Mouse (Mus musculus) retina, postnatal 1 day (tissue): Measurements from ENCODE around the gene Arrdc2.
A peak's percentile ranks its signal among the peaks of the same experiment; 100 is the strongest.

Experiments used
- DNase-seq: peaks from one replicate; pipeline ENCODE4 v3.0.0-alpha.2; 2012

The Arrdc2 gene

DNA sequence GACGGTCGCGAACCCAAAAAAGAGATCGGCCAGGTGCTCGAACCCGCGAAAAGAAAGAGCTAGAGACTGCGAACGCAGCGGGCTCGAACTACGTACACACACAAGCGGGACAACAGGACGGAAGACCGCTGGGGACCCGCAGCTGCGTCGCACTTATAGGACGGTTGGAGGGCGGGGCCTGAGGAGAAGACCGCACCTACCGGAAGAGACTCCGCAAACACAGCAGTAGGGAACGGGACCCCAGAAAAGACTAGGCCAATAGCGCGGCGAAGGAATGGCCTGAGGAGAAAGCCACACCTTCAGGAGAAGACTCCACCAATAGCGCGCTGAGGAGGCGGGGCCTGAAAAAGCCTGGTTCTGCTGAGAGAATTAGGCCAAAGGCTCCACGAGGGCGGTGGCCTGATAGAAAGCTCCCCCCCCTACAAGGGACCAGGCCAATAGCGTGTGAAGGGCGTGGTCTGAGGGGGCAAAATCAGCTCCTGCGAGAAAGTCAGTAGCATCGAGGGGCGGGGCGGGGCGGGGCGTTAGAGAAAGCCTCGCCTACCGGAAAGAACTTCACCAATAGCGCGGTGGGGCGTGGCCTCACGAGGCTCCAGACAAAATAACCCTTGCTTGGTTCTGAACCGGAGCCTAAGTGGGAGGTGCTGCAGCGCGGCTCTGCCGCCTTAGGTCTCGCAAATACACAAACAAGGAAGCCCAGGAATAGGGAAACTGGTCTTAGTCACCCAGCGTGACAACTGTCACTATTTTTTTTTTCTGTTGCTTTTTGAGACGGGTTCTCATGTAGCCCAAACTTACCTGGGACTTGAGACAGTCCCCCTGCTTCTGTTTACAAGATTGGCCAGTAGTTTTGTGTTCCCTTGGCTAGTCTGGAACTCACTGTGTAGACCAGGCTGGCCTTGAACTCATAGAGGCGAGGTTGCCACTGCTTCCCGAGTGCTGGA is at the start of gene Arrdc2:
Arrdc2 (minus strand) TSS at position 313 of the 944 bp plus-strand sequence.
- peak; percentile 100 for DNase-seq

GRCm38 (mm10) chr8:70887669-70888068 is 48.1 kb upstream of the Arrdc2 start:
- peak; percentile 84 for DNase-seq

DNA sequence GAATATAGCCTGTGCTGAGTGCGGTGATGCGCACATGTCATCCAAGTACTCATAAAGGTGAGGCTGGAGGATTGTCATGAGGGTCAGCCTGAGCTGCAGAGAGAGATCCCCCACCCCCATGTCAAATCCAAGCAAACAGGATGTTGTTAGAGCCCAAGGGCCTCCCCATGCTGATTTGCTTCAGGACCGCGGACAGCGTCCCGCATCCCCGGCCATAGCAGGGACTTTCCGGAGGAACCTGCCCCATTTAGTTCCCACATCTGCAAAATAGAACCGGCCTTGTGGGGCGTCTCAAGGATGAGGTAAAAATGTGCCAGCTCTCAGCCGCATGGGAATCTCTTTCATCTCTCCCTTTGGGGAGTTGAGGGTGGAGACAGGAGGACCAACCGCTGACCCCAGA is 46.1 kb upstream of the Arrdc2 start:
- DNase-seq, result peak; percentile 49

GRCm38 (mm10) chr8:70884683-70885082 is 45.2 kb upstream of the Arrdc2 start:
- no peak for DNase-seq

- DNase-seq, result no peak
Observed at GRCm38 (mm10) chr8:70884186-70884585, 44.7 kb upstream of the Arrdc2 start.

- no peak for DNase-seq
Observed at GRCm38 (mm10) chr8:70880546-70880945, 41.0 kb upstream of the Arrdc2 start.

DNA sequence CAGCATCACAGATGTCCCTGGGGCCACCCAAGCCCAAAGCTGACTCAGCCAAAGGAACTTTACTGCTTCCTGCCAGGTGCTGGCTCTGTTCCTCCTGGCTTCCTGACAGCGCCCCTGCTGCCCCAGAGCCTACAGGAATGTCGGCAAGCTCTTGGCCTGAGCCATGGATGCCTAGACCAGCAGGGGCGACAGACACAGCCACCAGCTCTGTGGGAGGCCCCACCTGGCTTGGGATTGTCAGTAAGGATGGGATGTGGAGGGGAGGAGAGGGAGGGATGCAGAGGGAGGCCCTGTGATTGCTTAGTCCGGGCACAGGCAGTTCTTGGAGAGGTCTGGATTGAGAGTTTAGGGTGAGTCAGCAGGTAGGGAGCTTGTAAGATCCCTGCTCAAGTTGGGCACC is 40.6 kb upstream of the Arrdc2 start:
- no peak for DNase-seq

- no peak for DNase-seq
Observed at GRCm38 (mm10) chr8:70879500-70879899, 40.0 kb upstream of the Arrdc2 start.

- no peak for DNase-seq
Observed at GRCm38 (mm10) chr8:70878178-70878577, 38.7 kb upstream of the Arrdc2 start.

GRCm38 (mm10) chr8:70876382-70876781 is 36.9 kb upstream of the Arrdc2 start:
- DNase-seq, result no peak

- DNase-seq, result no peak
Observed at GRCm38 (mm10) chr8:70874441-70874840, 34.9 kb upstream of the Arrdc2 start.

DNA sequence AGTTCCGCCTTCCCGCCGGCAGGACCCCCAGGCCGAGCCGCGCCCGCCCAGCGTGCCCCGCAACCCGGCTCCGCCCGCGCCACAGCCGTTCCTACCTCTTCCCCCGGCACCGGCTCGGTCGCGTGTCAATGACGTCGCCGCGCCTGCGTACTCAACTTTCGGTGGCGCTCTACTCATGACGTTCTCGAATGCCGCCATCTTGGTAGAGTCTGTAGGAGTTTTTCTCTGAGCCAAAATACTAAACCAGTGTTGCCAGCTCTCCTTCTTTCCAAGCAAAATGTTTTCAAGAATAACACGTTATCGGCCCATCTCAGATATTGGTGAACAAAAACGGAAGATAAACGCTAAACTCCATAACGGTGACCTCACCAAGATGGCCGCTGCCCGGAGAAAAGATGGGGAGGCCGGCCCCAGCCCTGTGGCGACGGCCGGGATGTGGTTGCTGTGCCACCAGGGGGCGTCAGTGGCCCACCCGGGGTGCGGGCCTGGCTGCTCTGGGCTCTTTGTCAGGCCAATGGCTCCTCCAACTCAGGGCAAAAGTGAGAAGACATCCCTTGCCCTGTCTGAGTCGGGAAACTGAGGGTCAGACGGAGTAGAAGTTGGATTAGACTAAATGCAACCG is 34.0 kb upstream of the Arrdc2 start, which contains the start of gene Ccdc124:
Ccdc124 (minus strand) TSS at position 572 of the 622 bp plus-strand sequence.
- DNase-seq, result peak; percentile 96

DNA sequence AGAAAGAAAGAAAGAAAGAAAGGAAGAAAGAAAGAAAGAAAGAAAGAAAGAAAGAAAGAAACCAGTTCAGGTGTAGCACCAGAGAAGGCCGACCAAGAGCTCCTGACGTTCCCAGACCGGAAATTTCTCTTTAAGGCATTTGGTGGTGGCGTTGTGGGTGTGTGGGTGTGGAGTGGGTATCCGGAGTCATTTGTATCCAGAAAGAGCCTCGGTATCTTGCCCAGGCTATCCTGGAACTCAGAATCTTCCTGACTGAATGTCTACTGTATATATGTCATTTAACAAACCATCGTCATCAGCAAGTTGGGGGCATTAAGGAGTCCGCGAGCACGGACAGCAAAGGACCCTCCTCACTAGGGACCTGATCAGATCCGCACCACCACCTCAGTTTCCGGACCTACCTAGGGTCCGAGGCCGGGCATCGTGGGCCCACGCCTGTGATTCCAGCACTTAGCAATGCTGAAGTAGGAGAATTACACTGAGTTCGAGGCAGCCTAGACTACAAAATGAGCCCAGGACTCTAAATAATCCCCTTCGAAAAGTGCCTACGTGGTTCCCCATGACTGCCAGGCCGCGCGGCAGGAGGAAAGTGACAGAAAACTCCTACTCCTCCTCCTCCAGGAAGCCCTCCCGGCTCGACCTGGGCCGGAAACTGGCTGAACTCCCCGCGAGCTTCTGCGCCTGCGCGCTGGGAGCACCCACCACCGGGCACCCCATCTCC is 33.3 kb upstream of the Arrdc2 start:
- DNase-seq, result no peak

GRCm38 (mm10) chr8:70871195-70871807 is 31.8 kb upstream of the Arrdc2 start:
- no peak for DNase-seq

GRCm38 (mm10) chr8:70869601-70870041 is 30.1 kb upstream of the Arrdc2 start:
- peak; percentile 82 for DNase-seq

DNA sequence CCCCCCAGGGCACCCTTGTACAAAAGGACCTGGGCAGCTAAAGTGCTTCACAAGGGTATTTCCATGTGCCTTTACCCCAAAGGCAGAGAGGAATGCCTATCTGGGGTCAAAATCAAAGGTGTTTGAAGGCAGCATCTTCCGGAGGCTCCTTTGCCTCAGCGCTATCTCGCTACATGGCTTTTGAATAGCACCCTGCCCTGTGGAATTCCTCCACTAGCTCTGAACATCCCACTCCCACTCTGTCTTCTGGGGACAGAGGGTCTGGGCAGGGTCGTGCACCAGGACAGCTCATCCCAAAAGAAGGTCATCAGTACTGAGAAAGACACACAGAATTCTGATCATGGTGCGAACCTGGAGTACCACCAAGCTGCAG is 29.7 kb upstream of the Arrdc2 start:
- no peak for DNase-seq

DNA sequence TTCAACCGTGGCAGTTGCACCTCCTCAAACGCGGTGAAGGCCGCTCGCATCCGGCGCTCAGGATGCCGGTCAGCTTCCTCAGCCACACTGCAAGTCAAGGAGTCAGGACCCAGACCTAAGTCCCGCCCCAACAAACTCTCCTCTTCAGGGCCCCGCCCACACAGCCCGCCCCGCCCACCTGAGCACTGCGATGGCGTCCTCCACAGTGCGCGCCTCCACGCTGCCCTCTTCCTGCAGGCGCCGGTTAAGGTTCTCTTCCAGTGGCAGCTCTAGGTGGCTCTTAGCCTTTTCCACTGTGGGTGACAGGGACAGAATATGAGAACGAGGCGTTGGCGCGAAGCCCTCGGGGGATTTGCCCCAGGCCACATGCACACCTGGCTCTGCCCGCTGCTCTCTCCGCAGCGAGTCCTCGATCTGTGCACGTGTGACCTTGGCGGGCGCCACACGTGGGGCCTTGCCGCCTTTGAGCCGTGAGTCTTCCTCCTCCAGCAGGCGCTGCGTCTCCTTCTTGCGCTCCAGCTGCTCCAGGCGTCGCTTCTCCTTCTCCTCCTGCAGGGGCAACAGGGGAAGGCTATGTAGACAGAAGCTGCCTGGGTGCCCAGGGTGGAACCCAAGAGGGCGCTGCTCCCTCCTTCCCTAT is 29.2 kb upstream of the Arrdc2 start:
- peak; percentile 57 for DNase-seq

DNA sequence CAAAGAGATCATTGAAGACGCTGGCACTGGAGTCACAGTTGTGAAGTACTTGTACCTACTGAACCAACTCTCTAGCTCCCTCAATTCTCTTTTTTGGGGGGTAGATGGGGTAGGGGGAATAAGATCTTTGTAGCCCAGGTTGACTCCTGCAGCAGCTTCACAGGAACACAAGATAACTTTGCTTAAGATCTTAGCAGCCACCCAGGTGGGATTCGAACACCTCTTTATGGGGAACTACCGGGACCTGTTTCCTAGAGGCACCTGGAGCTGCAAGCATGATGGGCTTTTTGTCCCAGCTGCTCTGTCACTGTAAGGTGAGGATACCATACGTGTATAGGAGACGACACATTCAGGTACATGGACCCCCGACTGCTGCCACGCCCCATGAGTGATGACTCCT is 27.0 kb upstream of the Arrdc2 start:
- no peak for DNase-seq

GRCm38 (mm10) chr8:70866001-70866520 is 26.5 kb upstream of the Arrdc2 start:
- no peak for DNase-seq

DNA sequence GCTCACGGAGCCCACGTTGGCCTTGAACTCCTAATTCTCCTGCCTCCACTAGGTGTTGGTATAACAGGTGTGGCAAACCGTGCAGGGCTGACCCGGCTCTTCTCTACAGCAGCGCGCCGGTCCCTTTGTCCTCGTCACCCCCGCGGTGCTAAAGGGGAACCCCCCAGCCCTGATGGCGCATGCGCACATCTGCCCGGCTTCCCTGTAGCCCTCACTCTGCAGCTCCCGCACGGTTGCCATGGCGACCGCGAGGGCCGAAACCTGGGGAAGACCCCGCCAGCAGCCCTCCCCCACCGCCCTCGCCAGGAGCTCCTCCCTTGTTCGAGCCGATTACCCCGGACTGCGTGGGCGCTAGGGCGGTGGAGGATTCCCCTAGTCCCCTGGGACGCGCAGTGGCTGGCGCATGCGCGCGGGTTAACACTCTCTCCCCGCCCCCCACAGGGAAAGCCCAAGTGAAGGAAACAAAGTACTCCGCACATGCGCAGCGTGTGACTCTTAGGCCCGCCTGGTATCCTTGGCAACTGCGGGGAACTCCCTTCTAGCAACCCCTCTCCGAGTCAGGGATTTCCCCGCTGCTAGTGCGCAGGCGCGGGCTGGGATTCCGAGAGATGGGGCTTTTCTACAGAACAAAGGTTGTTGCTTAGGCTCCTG is 26.0 kb upstream of the Arrdc2 start:
- peak; percentile 100 for DNase-seq

DNA sequence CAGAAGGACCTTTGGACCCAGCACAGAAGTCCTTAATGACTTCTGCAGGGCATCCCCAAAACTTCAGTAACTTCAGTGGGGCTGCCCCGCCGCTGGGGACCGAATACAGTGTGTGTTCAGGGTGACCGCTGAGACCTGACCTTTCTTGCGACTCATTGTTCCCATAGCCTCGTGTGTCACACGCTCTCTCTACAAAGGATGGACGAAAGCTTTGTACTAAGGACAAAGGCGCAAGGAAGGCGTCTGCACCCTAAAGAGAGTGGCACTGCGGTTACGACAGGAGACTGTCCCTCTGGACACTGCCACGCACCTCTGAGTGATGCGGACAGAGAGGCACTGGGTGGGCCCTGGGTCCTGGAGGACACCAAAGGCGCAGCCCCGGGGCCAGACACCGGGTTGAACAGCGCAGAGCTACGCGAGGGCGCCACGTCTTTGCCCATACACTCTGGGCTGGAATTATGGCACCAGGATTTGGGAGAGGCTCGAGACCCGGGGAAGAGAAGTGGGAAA is 25.2 kb upstream of the Arrdc2 start:
- peak; percentile 61 for DNase-seq
